Mouse (Mus musculus) heart, postnatal 36 days (tissue): ENCODE measurements at regions not wholly inside any gene's neighbourhood (a gene's known extent, or its start where the extent isn't known, plus 50 kb on each side); places are given as distances from the start of the nearest gene placed in this dataset.

Source experiments
- DNase-seq, 2 experiments: peaks; one replicate each; pipeline ENCODE4 v3.0.0; 2021 to 2022
- intact Hi-C: fragments of 180-260 bp; cut with DNase I; formaldehyde crosslinking; loops from one replicate; pipeline ENCODE4 v1.15.1; 2025
- microRNA-seq, 2 experiments: library from miRNA; unstranded; fragments of <30 nt; microRNA quantifications; one replicate each; pipeline ENCODE4 v1.2.0; 2021; ENCODE audit warnings: borderline number of aligned reads in 2 of 2

DNA sequence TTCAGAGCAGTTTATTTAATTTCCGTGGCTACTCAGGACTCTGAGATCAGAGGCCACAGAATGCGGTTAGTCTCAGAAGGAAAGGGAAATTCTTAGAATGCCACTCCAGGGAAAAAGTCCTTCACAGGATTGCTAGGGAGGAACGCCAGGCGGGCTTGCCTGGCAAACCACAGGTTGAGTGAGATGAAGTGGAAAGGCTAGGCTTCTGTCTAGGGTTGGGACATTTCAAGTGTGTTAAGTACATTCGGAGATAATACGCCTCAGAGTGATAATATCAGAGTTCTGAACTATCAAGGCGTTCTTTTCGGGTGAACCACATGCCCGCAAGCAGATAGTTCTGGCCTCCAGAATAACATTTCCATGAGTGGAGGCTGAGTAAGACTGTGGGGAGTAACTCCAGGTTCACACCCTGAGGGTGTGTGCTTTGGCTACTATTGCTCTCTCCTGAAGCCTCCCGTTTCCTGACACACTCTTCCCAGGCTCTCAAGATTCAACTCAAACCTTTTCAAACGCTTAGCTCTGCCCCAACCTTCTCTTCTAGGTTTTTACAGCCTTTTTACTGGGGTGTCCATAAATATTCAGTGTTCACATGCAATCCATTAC is 119.3 kb upstream of the Nr5a2 start:
- DNase-seq, result no peak
- intact Hi-C loops, result no loop called here

DNA sequence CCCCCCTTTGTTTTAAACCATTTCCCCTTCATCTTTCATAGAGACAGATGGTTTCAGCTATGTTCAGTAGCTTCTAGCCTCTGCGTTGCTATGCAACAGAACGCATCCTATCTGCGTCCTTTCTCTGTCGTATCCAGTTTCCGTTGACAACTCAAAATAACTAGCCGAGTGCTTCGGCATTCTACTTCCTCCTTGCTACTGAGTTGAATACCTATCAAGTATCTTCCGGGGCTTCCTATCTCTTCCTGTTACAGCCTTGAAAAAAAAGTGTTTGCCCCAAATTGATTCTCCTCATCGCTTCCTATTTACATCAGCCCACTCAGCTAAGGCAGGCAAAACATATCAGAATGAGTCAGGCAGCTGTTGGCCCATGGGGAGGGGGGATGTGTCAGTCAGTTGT is 114.5 kb upstream of the Nr5a2 start:
- intact Hi-C loops, result no loop called here
- no peak for DNase-seq

DNA sequence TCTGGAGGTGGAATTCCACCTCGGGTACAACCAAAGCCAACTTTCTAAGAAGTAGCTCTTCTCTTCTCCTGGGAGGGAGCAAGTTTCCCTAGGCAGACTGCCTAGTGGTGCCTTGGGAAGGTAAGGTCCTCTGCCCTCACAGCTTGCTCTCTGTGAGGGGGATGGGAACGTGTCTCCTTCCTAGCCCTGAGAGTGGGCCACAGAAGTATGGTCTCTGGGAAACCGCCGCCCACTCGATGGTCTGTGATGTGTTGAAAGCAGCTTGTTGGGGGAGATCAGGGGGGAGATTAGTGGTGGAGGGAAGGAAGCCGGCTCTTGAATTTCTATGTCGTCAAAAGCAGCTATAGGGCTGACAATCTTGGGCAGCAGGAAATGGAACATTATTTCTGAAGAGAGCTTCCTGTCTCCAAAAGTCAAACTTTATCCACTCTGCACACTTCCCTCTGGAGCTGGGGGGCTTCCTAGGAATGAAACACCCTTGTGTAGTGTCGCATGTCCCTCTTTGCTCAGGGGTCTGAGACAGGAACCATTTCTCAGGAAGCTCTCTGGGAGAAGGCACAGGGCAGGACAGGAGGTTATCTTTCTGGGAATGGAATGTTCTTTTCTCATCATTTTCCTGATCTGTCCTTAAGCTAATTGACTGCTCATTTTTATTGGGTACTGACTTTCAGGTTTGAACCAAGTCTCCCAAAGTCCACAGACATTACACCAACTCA is 113.8 kb upstream of the Nr5a2 start:
- no peak for DNase-seq
- intact Hi-C loops, result no loop called here

GRCm38 (mm10) chr1:137060914-137061313 is 100.7 kb upstream of the Nr5a2 start:
- intact Hi-C loops, result no loop called here

DNA sequence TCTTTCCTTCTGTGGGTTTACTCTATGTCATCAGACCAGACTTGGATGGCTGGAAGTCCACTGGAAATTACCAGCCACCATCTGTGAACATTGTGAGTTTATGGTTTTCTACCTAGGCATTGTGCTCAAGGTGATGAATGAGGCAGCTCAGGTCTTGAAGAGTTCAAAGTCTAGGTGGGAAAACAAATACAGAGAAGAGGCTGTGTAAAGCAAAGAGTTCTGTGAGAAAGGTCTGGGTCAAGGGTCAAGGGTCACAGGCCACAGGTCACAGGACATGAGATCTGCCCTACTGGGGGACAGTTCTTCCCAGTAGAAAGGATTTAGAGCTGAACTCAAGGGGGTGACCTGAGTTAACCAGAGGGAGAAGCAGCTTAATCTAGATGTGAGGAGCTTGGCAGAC is 92.9 kb upstream of the Nr5a2 start:
- intact Hi-C loops, result no loop called here
- DNase-seq, result no peak

More at GRCm38 (mm10) chr1:137060914-137061313, 100.7 kb upstream of the Nr5a2 start:
- no peak for DNase-seq

DNA sequence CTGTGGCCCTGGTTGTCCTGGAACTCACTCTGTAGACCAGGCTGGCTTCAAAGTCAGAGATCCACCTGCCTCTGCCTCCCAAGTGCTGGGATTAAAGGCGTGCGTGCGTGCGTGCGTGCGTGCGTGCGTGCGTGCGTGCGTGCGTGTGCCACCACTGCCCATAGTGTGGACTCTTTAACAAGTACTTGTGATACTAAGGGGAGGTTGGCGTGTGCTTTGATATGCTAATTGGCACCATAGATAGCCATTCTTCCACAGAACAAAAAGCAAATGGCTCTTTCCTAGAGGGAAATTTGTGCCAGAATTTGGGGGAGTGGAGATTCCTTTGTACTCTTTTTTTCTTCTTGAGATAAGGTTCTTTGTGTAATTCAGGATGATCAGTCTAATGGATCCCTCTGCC is 91.3 kb upstream of the Nr5a2 start:
- intact Hi-C loops, result no loop called here

DNA sequence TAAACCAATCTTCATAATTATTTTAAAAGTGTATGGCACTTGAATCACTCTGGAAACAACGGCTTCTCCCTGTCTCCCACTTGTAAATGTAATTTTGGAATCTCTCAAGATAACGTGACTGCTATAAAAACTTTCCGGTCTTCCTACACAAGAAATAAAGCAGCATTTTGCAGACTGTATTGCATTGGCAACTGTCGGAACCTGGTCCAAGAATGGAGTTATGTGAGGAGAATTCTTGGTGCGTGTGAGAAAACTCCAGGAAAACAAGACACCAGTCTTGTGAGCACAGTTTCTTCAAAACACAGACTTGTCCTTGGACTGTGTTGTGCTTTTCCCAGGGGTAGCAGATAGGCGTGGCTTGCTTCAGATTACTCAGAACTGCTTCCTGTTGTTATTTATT is 83.8 kb upstream of the Nr5a2 start:
- intact Hi-C loops, result no loop called here
- DNase-seq, result no peak

More for the DNA sequence above, 91.3 kb upstream of the Nr5a2 start:
- DNase-seq, result no peak

- DNase-seq, result no peak
- intact Hi-C loops, result no loop called here
Measured at GRCm38 (mm10) chr1:137042414-137043010, 82.3 kb upstream of the Nr5a2 start.

- no peak for DNase-seq
- intact Hi-C loops, result no loop called here
Measured at GRCm38 (mm10) chr1:137040898-137041297, 80.7 kb upstream of the Nr5a2 start.

GRCm38 (mm10) chr1:137034586-137034985 is 74.3 kb upstream of the Nr5a2 start:
- no peak for DNase-seq
- intact Hi-C loops, result no loop called here

DNA sequence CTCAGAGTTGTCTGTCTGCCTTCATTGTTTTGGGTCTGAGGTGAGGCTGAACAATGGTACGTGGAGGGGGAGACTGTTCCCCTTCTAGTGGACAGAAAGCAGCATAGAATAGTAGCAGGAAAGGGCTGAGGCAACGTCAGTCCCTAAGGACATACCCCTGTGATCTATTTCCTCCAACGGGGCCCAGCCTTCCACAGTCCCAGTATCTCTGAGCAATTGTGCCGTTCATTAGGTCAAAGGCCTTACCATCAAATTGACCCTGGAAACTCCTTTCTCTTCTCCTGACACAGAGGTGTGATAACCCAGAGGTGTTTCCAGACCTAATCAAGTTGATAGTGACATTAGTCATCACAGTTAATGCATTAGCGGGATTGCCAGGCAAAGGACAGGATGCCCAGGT is 73.4 kb upstream of the Nr5a2 start:
- intact Hi-C loops, result no loop called here
- no peak for DNase-seq

GRCm38 (mm10) chr1:137023706-137024105 is 63.5 kb upstream of the Nr5a2 start:
- DNase-seq, result no peak
- intact Hi-C loops, result no loop called here

- intact Hi-C loops, result no loop called here
- DNase-seq, result no peak
Measured at GRCm38 (mm10) chr1:137020528-137020927, 60.3 kb upstream of the Nr5a2 start.

DNA sequence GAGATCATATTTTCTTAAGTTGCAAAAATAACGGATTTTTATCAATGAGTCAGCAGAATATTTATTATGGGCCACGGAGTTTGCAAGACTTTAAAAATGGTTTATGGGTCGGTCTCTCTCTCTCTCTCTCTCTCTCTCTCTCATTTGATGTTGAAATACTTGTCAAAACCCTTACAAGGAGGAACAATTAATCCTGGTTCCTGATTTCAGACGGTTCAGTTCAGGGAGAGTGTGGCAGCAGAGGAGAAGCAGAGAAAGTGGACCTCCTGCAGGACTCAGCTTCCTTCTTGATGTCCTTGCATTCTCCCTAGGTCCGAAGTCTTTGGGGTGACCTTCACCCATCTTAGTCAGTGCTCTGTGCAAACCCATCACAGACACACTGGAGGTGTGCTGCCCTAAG is 57.4 kb upstream of the Nr5a2 start:
- no peak for DNase-seq
- intact Hi-C loops, result no loop called here

DNA sequence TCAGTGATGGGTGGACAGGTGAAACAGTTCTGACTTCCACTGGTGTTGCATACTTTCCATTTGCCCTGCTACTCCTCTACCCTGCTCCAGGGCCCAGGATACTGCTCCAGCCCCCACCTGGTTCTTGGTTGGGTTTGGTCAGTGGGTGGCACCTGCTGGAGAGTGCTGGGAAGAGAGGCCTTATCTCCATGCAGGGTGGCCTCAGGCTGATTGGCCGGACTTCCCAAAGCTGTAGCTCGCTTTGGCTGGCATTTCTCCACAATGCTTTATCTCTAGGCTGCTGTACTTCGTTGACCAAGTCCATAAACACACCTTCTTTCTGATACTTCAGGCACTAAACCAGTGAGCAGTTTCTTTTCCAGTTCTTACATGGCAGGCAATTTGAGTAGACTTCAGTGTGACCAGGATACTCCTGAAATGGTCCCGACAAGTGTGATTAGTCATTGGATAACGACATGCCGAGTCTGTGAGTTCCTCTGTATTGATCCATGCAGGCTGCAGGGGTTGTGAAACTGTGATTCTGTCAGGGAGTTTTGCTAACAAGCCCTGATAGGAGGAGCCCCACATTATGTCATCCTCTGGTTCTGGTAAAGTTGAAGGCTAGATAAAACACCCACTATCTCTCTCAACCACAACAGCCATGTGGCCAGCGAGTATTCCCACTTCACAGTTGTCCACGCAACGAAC is 50.1 kb upstream of the Nr5a2 start:
- intact Hi-C loops, result no loop called here
- DNase-seq, result no peak

Small RNAs in the stretch of these regions (microRNA-seq; reads per million reads assigned to microRNA genes)
- 133 to 150 reads per million in 2 experiments for gene Mir181a-1
- gene Mir181b-1, result 7.9 to 22.2 reads per million in 2 experiments
